Mouse (Mus musculus): ENCODE data around the gene Gtf3c4.

GRCm38 (mm10) chr2:28780001-28780782, 60.0 kb downstream of the Gtf3c4 start:
- TF ChIP-seq CTCF (IDR thresholded peaks at IDR 0.05; ENCODE audit: insufficient read depth, low read length) (no peak), POLR2A (IDR thresholded peaks at IDR 0.05; ENCODE audit: borderline replicate concordance, extremely low read depth, low read depth, low read length) (no peak)
